Mouse (Mus musculus) cerebellum, adult 11 months (tissue): ENCODE data around the gene Gif.

Experiments
- DNase-seq: peaks from one replicate; pipeline ENCODE4 v3.0.0; 2022

Gene Gif

GRCm38 (mm10) chr19:11747298-11747697, at the start of gene Gif:
TSS of gene Gif (plus strand) at chr19:11747554.
- DNase-seq: no peak

GRCm38 (mm10) chr19:11698342-11698741, 49.0 kb upstream of the Gif start:
- DNase-seq: no peak

GRCm38 (mm10) chr19:11712451-11712850, 34.9 kb upstream of the Gif start:
- DNase-seq: no peak

GRCm38 (mm10) chr19:11720071-11720470, 27.3 kb upstream of the Gif start:
- no peak for DNase-seq

GRCm38 (mm10) chr19:11723870-11724269, 23.5 kb upstream of the Gif start:
- DNase-seq: no peak

- no peak for DNase-seq
Measured at GRCm38 (mm10) chr19:11724275-11724674, 23.1 kb upstream of the Gif start.

GRCm38 (mm10) chr19:11725915-11726314, 21.4 kb upstream of the Gif start:
- DNase-seq: no peak

GRCm38 (mm10) chr19:11727304-11727703, 20.1 kb upstream of the Gif start:
- no peak for DNase-seq

- no peak for DNase-seq
Measured at GRCm38 (mm10) chr19:11730278-11730677, 17.1 kb upstream of the Gif start.

- DNase-seq: no peak
Measured at GRCm38 (mm10) chr19:11736455-11736854, 10.9 kb upstream of the Gif start.

GRCm38 (mm10) chr19:11745680-11746079, 1.7 kb upstream of the Gif start:
- no peak for DNase-seq

GRCm38 (mm10) chr19:11765059-11765458, 17.7 kb downstream of the Gif start:
- no peak for DNase-seq

GRCm38 (mm10) chr19:11766413-11766812, 19.1 kb downstream of the Gif start:
- DNase-seq: no peak

- DNase-seq: no peak
Measured at GRCm38 (mm10) chr19:11768163-11768562, 20.8 kb downstream of the Gif start.

- DNase-seq: no peak
Measured at GRCm38 (mm10) chr19:11769257-11769920, 22.0 kb downstream of the Gif start.

- peak; percentile 86 for DNase-seq
Measured at GRCm38 (mm10) chr19:11770205-11770892, 23.0 kb downstream of the Gif start, which contains the start of gene Mrpl16. TSS of gene Mrpl16 (plus strand) at chr19:11770391.

GRCm38 (mm10) chr19:11777191-11777865, 30.0 kb downstream of the Gif start:
- DNase-seq: peak; percentile 47

GRCm38 (mm10) chr19:11785409-11786154, 38.2 kb downstream of the Gif start:
- DNase-seq: no peak

- DNase-seq: no peak
Measured at GRCm38 (mm10) chr19:11787826-11788225, 40.5 kb downstream of the Gif start.

- no peak for DNase-seq
Measured at GRCm38 (mm10) chr19:11788876-11789275, 41.5 kb downstream of the Gif start.

- no peak for DNase-seq
Measured at GRCm38 (mm10) chr19:11791825-11792224, 44.5 kb downstream of the Gif start.

GRCm38 (mm10) chr19:11793741-11794359, 46.5 kb downstream of the Gif start:
- DNase-seq: no peak

- no peak for DNase-seq
Measured at GRCm38 (mm10) chr19:11794447-11794846, 47.1 kb downstream of the Gif start.
